Mouse (Mus musculus): ENCODE results near the gene Il18bp. TPM values are rescaled to one million over a fixed set of nuclear protein-coding genes. Genes with fewer than 3 reads are reported as not detected.

Gene Il18bp
- total RNA-seq, 4 experiments from 2014 or later, result 7.1 to 15.8 (median 9.8) TPM

Other genes starting within 250 kb of the Il18bp start
- under 1 TPM in 2 of 4 experiments, not detected in 2; 0.22 to 0.37 TPM for gene Phox2a, start 200.4 kb downstream of the Il18bp start, total RNA-seq (2022)
- 100 to 1,000 TPM; 174 to 207 (median 187) TPM for gene Inppl1, start 180.5 kb downstream of the Il18bp start, total RNA-seq (2022)
- gene Folr2, start 161.5 kb downstream of the Il18bp start, total RNA-seq (2022), result 1 to 10 TPM; 3.1 to 5.9 (median 4.3) TPM
- 10 to 100 TPM; 20.8 to 26.8 (median 24.9) TPM for gene Anapc15, start 155.0 kb downstream of the Il18bp start, total RNA-seq (2022)
- gene Folr1, start 147.9 kb downstream of the Il18bp start, total RNA-seq (2022), result under 1 TPM in 1 of 4 experiments, not detected in 3; 0.44 TPM
- 100 to 1,000 TPM; 119 to 133 (median 122) TPM for gene Lamtor1, start 112.8 kb downstream of the Il18bp start, total RNA-seq (2022)
- not detected for gene Tomt, start 112.3 kb downstream of the Il18bp start, total RNA-seq (2022)
- 1 to 10 TPM; 4.3 to 6.2 (median 5.4) TPM for gene Lrrc51, start 84.8 kb downstream of the Il18bp start, total RNA-seq (2022)
- 100 to 1,000 TPM in 2 of 4 experiments, 10 to 100 TPM in 2; 90.6 to 103 (median 98.5) TPM for gene Numa1, start 84.6 kb downstream of the Il18bp start, total RNA-seq (2022)
- 10 to 100 TPM; 19.4 to 25.8 (median 22.5) TPM for gene Rnf121, start 46.8 kb upstream of the Il18bp start, total RNA-seq (2022)
- 1 to 10 TPM; 4.9 to 8.4 (median 6.2) TPM for gene Xndc1, start 46.8 kb upstream of the Il18bp start, total RNA-seq (2022)
- gene Xntrpc, start 47.0 kb upstream of the Il18bp start, total RNA-seq (2022), result 1 to 10 TPM in 2 of 4 experiments, under 1 TPM in 2; 0.47 to 1.1 (median 0.82) TPM
- under 1 TPM in 2 of 4 experiments, not detected in 2; 0.11 to 0.87 TPM for gene Trpc2, start 64.4 kb upstream of the Il18bp start, total RNA-seq (2022)
- 100 to 1,000 TPM; 301 to 387 (median 344) TPM for gene Art1, start 83.1 kb upstream of the Il18bp start, total RNA-seq (2022)
- gene Art5, start 90.8 kb upstream of the Il18bp start, total RNA-seq (2022), result 10 to 100 TPM; 15.4 to 33.2 (median 23.0) TPM
- gene Chrna10, start 98.1 kb upstream of the Il18bp start, total RNA-seq (2022), result not detected
- 10 to 100 TPM; 31.6 to 34.8 (median 32.8) TPM for gene Nup98, start 191.5 kb upstream of the Il18bp start, total RNA-seq (2022)
- 10 to 100 TPM; 62.6 to 83.1 (median 73.8) TPM for gene Pgap2, start 191.5 kb upstream of the Il18bp start, total RNA-seq (2022)
- gene Rhog, start 237.4 kb upstream of the Il18bp start, total RNA-seq (2022), result 10 to 100 TPM; 17.5 to 20.1 (median 19.2) TPM
- 10 to 100 TPM; 21.9 to 25.1 (median 24.0) TPM for gene Stim1, start 249.1 kb upstream of the Il18bp start, total RNA-seq (2022)